Mouse (Mus musculus): ENCODE measurements at regions not wholly inside any gene's neighbourhood (a gene's known extent, or its start where the extent isn't known, plus 50 kb on each side); places are given as distances from the start of the nearest gene placed in this dataset.
A peak's percentile ranks its signal among the peaks of the same experiment; 100 is the strongest.

DNA sequence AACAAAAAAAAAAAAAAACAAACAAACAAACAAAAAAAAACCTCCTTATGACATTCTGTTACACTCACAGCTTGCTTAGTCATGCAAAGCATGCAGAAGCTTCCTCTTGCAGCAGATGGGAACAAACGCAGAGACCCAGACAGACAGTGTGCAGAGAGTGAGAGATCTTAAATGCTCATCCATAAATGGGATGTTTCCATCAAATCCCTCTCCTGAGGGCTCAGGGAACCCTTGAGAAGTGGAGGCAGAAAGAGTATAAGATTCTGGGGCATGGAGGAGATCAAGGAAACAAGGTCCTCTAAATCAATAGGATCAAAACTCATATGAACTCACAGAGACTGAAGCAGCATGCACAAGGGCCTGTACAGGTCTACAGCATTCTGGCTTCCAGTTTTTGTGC lies 52.5 kb downstream of the Adm start:
- no peak for ATAC-seq (ENCODE audit: poor library complexity, severe bottlenecking)

DNA sequence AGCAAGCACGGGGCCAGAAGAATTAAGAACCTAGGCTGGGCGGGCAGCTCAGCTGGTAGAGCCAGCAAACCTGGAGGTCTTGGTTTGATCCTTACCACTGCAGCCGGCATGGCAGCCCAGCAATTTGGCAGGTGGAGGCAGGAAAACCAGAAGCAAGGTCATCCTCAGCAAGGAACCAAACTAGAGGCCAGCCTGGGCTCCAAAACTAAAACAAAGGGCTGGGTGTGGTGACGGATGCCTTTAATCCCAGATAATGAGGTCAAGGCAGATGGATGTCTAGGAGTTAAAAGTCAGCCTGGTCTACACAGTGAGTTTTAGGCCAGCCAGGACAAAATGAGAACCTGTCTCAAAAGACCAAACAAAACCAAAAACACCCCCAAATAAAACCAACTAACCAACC lies 55.5 kb downstream of the Adm start:
- ATAC-seq (ENCODE audit: poor library complexity, severe bottlenecking) = no peak

DNA sequence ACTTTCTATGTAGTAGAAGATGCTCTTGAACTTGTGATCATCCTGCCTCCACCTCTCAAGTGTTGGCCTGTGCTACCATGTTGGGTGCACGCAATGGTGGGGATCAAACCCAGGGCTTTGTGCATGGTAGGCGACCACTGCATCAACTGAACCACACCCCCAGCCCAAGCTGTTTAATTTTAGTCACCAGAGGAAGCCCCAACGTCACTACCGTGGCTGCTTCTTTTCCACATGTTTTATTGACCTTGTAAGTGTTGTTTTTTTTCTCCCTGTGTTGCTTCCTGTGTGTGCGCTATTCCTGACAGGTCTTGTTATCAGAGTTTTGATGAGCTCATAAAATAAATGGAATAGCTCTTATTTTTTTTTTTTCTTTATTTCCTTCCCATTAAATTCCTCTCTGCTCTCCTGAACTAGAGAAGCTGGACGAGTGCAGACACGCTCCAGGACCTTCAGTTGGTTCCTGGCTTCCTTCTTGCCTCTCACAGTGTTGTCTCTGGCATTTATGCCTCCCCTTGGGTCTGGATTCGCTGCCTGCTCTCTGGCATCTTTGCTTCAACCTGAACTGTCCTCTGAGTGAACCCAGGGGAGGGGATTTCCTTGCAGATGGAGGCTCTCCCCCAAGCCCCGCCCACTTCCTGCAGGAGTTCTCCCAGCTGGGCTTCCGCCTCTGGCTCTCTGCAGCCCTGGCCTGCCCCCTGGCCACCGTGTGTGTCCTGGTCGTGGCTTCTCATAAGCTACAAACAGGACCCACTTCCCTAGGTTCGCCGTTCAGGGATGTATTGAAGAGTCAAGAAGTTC lies 61.6 kb downstream of the Adm start:
- peak; percentile 79 for ATAC-seq (ENCODE audit: poor library complexity, severe bottlenecking)

DNA sequence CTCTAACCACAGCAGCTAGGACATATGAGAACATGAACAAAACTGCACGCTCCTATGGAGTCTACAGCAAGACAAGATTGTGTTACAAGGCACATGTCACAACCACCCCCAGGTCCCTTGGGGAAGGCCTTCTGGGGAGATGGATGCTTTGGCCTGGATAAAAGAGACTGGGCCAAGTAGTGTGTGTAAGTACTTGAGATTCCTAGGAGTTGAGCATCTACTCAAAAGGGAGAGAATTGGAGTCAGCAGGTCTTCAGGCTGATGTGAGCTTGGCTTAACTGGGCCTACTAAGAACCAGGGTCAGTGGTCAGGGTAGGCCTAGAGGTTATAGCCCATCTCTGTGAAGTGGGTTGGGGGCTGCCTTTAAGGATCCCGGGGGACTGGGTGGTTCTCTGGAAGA lies 62.8 kb downstream of the Adm start:
- no peak for ATAC-seq (ENCODE audit: poor library complexity, severe bottlenecking)

DNA sequence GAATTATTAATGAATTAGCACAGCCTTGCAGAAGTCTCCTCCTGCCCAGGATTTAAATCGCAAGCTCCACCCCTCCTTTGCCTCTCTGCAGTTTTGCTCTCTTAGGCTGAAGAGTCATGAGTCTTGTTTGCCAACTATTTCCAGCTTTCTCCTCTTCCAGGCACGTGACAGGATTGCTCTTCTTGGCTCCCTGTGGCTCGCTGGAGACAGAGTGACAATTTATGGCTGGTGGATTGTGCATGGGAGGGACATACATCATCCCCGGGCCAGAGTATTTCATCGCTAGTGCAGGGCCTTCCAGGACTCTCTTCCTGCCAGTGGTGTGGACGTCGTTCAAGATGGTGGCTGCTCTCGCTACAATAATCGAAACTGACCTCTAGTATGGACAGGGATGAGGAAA lies 63.4 kb downstream of the Adm start:
- no peak for ATAC-seq (ENCODE audit: poor library complexity, severe bottlenecking)

DNA sequence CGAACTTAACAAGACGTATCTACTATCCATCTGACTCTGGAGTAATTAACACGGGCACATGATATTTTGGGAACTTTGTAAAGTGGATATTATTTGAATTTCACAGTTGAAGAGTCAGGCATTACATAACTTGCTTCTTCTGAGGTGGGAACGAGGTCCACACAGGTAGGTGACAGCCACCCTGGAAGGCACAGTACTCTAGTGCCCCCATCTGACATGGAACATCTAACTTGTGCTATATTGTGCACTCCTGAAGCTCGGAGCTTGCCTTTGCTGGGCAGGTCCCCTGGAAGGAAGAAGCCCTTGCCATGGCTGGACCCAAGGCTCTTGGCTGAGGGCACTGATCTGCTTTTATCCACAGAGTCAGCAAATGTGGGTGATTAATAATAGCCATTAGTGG lies 66.8 kb downstream of the Adm start:
- ATAC-seq (ENCODE audit: poor library complexity, severe bottlenecking) = no peak

DNA sequence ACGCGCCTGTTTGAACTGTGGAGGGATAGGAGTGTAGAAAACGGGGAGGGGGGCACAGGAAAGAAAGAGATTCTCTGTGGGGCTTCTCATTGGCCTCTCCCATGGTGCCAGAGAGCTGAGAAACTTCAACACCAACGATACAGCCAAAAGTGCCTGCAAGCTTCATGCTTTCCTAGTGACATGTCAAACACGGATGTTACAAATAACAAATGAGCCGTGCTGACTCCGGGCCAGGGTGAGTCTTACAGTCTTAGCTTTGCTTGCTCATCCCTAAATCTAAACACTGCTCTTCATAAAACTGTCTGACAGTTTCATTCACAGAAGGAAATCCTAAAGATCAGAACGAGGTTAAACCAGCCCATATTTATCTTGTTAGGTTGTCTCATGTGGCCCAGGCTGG lies 68.3 kb downstream of the Adm start:
- no peak for ATAC-seq (ENCODE audit: poor library complexity, severe bottlenecking)

DNA sequence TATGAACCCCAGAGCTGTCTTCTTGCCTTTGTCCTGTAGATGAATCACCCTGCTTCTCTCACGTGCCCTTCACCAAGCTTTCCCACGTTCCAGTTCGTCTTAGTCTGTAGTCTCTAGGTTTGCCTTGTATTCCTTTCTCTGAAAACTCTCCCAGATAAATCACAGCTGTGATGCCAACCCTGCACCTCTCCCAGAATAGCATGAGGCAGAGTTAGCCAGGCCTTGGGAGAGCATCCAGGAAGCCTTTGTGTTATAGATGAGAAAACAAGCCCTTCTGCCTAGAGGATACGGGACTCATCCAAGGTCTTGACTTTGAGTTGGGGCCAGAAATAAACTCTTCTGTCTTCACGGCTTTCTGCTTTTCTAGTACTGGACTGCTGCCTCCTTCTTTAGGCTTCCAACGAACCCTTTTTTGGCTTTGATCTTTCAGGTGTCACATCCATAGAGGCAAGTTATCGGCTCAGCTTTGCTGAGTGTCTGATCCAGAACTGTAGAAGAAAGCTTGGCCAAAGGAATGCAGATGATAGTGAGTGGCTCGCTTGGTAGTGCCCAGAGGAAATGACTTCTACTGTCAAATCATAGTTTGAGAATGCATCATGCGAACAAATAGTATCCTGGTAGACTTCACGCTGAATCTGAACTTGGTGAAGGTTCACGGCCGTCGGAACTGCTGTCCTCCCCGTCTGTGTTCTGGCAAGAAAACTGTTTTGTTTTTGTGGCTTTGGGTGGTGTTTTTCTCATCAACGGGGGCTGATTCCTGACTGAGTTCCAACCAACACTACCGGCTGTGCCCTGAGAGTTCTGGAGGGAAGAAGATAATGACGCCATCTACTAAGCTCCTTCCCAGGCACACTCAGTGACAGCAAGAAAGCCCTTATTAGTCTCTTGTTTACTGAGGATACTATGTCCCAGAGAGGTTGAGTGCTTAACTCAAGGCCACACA lies 69.5 kb upstream of the Ampd3 start:
- no peak for ATAC-seq (ENCODE audit: poor library complexity, severe bottlenecking)

DNA sequence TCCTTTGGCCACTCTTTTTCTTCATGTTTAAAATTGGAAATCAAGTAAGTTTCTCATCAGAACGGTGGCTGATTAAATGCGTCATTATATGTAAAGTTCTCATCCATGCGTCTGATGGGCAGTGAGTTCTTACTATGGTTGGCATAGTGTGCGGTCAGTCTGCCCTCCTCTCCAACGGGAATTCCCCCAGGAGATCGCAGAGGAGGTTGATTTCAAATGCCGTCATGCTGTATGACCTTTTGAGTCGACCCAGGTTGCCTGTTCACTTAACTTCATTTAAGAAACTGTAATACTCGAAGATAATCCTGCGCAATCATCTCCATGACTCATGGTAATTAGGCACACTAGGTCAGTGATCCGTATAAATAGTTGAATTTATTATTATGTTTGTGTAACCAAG lies 68.4 kb upstream of the Ampd3 start:
- ATAC-seq (ENCODE audit: poor library complexity, severe bottlenecking) = no peak

DNA sequence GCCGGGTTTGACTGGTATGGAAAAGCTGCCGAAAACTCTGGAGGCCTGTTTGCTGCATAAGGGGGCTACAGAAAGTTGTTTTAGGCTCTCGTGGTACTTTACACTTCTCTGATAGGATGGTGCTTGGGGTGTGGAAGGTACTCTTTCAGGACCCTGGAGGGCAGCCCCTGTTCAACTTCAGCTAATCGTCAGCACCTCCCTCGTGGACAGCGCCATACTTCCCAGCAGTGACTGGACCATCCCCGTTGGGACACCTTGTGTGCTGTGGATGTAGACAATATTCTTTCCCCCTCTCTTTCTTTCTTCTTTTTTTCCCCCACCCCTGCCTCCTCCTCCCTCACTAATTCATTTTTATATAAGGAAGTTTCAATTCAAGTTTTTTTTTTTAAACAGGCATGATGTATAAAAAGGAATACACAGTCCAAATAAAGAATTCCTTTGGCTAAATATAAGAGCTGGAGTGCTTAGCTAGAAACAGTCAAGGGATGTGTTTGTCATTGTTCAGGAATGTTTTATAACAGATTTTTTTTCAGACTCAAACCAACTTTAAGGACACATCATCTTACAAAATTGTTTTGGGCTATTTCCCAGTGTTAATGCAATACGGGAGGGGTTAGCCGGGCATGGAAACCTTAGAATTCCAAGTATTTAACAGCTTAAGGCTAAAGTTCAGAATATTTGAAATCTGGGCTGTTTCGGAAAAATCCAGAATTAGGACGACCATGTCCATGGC lies 66.2 kb upstream of the Ampd3 start:
- ATAC-seq (ENCODE audit: poor library complexity, severe bottlenecking) = no peak

DNA sequence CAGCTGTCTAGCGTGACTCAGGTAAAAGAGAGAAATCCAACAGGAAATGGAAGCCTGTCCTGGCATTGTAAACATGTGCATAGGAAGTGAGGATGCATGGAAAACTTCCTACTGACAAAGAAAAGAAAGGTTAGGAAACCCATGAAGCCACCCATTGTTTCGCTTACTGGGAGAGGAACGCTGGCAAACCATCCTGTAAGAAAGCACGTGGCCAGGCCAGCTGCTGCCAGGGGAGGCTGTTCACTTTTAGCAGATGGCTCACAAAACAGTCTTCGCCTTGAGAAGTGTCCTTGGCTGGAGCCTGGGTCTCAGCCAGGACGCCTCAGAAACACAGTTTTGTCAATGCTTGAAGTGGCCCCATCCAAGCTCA lies 65.6 kb upstream of the Ampd3 start:
- no peak for ATAC-seq (ENCODE audit: poor library complexity, severe bottlenecking)

DNA sequence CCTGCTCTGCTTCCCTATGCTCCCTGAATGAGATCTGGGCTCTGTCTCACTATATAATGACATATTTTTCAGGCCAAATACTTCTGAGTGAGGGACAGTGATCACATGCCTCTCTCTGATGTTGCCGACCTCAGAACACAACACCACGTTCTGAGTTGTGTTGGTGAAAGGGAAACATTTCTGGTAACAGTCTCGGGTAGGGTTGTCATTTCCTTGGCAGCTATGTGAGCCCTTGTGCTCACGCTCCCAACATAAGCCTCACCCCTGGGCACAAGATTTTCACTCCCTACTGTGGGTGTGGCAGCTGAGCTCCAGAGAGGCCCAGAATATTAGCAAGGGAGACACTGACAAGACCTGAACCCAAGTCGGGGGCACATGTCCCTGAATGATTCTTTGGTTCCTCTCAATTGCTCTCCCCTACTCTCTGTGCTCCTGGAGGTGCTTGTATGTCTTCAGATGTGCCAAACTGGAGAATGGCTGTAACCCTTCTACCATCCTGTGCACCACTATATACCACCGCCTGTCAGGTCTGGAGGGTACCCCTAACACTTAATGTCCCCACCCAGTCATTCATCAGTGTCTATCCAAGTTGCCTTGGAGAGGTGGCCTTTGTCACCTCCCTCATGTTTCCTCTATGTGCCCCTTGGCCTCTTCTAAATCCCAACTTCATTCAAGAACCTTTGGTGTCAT lies 62.5 kb upstream of the Ampd3 start:
- ATAC-seq (ENCODE audit: poor library complexity, severe bottlenecking) = no peak

DNA sequence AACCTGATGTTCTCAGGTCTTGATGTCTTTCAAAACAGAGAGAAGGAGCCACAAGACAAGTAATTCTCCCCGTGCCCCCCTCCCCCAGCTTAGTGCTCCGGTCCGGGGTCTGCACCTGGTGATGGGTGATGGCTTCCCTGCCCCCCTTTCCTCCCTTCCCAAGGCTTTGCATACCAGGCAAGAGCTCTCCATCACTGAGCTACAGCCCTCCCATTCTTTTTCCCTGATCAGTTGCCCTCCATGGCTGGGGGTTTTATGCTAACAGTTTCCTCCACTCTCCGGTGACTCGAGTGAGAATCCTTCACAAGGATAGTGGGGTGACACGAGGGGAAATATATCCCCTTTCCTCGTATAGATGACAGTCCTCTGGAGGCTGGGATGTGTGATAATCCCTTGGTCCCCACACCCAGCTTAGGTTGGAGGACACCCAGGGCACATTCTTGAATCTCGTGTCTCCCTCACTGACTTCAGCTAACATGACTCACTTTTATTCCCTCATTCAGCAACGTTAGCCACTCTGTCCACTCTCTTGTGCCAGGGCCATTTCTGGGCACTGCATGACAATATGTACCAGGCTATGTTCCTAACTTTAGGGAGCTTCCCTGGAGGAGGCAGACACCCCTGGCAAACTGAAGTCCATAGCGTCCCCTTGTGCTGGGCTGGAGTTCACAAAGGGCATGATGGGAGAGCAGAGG lies 61.9 kb upstream of the Ampd3 start:
- no peak for ATAC-seq (ENCODE audit: poor library complexity, severe bottlenecking)

DNA sequence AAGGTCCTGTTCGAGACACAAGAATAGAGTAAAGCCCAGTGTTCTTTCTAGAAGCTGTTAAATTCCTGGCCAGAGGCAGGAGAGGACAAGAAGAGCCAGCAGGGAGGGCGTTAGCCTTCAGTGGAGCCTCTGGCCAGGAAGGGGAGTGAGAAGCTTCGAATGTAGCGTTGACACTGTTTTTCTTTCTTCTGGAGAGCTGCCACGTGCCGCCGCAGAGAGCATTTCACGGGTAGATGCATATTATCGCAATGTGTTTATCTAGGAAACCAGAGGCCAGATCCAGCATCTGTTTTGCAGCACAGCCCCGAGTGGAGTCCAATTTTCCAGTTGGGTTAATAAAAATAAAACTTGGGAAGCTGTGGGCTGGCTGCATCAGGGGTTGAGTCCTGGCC lies 61.3 kb upstream of the Ampd3 start:
- no peak for ATAC-seq (ENCODE audit: poor library complexity, severe bottlenecking)

DNA sequence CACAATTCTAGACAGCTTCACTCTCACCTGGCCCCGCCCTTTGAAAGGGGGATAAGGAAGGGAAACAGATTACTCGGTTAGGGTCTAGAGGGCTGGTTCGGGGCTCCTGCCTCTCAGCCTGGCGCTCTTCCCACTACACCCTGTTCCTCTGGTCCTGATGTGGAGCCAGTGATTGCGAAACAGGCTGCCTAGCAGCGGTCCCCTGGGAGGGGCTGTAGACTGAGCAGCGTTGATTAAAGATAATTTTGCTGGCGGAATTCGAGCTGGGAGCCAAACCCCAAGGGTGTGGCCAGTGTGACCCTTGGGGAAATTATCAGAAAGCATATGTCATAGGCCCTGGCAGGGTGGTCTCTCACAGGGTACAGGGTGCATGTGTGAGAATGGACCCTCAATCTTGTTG lies 59.9 kb upstream of the Ampd3 start:
- ATAC-seq (ENCODE audit: poor library complexity, severe bottlenecking) = no peak; the same call in 1 of the 2 replicates

DNA sequence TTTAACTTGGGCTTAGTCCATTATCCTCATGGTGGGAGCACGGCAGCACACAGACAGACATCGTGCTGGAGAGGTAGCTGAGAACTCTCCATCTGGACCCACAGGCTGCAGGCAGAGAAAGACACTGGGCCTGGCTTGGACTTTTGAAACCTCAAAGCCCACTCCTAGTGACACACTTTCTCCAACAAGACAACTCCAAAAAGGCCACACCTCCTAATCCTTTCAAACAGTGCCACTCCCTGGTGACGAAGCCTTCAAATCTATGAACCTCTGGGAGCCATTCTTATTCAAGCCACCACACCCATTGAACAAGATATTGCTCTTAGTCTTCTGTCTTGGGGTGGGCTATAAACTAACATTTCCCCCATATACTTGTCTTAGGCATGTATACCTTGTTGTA lies 59.2 kb upstream of the Ampd3 start:
- no peak for ATAC-seq (ENCODE audit: poor library complexity, severe bottlenecking)

DNA sequence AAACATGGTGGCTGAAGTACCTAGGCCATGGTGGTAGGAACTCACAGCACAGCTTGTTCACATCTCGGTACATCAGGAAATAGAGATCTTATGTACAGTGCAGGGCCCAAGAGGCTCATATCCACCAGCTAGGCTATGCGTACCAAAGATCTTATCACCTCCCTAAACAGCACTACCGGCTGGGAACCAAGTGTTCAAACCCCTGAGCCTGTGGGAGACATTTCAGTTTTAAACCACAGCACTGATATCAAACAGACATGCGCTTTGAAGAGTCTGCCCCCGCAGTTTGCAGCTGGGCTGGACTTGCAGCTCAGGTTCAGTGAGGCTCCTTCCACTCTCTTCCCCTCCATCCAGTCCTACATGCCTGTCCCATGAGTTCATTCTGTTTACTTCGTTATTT lies 58.4 kb upstream of the Ampd3 start:
- ATAC-seq (ENCODE audit: poor library complexity, severe bottlenecking) = no peak

DNA sequence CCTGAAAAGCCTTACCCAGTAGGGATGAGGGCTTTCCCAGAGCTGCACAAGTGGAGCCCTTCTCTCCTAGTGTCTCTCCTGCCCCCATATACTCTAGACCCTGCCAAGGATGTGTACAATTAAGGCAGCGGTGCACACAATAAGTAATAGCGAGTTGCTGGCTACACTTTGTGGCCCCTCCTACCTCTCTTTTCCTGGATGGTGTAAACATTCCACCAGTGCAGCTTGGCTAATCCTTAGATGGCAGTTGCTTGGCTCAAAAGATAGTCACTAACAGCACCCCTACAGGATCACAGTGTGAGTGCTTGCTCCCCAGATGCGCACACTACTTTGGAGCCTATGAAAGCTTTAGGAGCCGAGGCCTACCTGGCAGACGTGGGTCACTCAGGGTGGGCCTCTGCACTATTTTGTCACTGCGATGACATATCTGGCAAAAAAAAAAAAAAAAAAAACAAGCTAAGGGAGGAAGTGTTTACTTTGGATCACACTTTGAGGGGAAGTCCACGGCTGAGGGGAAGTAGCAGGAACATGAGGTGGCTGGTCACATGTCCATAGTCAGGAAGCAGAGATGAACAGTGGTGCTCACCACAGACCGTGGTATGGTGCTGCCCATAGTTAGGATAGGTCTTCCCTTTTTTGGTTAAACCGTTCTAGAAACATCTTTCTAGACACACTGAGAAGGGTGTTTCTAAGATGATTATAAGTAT lies 57.6 kb upstream of the Ampd3 start:
- ATAC-seq (ENCODE audit: poor library complexity, severe bottlenecking) = peak; percentile 92

DNA sequence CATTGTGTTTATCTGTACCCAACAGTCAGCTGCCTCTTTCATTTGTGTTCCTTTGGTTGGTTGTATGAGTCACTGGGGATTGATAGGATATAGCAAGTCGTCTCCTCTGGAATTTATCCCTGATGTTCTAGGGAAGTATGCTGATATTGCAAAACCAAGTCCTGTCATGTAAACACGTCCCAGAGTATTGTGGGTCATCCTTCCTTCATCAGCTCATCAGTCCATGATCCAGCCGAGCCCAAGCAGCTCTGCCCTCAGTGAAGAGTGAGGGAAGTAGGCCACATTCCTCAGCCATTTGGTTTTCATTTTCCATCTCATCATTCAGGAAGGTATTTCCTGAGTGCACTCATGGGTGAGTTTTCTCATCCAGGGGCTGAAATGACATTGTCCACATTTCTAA lies 54.3 kb upstream of the Ampd3 start:
- ATAC-seq (ENCODE audit: poor library complexity, severe bottlenecking) = no peak

DNA sequence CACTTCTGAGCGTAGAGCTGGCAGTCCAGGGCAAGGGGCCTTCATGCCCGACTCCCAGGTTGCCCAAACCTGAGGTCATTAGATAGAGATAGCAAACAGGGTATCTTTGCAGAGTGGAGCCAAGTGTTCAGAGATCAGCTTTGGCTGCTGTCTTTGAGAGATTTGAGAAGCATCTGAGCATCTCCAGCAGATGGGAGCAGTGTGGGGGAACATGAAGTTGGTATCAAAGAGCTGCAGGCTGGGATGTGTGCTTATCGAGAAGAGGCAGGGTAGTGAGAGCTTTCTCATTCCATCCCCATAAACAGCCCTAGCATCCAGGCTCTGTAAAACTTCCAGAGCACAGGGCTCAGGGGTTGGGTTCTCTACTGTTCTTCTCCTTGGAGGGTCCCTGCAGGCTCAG lies 52.9 kb upstream of the Ampd3 start:
- ATAC-seq (ENCODE audit: poor library complexity, severe bottlenecking) = no peak
